Mouse (Mus musculus) G1E (cell line): Measurements from ENCODE around the gene Slc37a3.
"Not testable (repeated sequence)": the region's sequence is repeated elsewhere in the genome, so short reads cannot be mapped to it uniquely, and the experiment has no call there.

ENCODE experiments used
- CTCF ChIP-seq: IDR thresholded peaks from 2 replicates; pipeline ENCODE4 v1.5.1; 2012; ENCODE audit warnings: low read depth, low read length, inconsistent platforms, mixed read lengths
- TAL1 ChIP-seq: conservative IDR thresholded peaks from 2 replicates; pipeline ENCODE4 v1.6.1; 2012; ENCODE audit warnings: low read depth, low read length, inconsistent platforms, mixed read lengths

DNA sequence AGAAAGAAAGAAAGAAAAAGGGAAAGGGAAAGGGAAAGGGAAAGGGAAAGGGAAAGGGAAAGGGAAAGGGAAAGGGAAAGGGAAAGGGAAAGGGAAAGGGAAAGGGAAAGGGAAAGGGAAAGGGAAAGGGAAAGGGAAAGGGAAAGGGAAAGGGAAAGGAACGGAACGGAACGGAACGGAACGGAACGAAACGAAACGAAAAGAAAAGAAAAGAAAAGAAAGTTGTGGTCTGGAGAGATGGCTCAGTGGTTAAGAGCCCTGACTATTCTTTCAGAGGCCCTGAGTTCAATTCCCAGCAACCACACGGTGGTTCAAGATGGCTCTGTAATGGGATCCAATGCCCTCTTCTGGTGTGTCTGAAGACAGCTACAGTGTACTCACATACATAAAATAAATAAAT lies 18.3 kb downstream of the Slc37a3 start:
- TF ChIP-seq CTCF, TAL1: not testable (repeated sequence)
